In genomic region chr17:32637151-32637550, GRCm38 (mm10) we compare ENCODE assay signal across 41 mouse cellular contexts. TPM values are rescaled to one million over a fixed set of nuclear protein-coding genes. Genes with fewer than 3 reads are reported as not detected.
"Had no signal": no experiment of that assay in that cellular context is flagged by ENCODE, and none has a peak within 500 bp of the region (broad histone marks: within the 10 kb centered on the region; RNA-seq: fewer than 3 reads in every experiment).

No protein-coding gene starts in this region.

- H3K27me3 ChIP-seq: heart, embryonic 12.5 days; hindbrain, embryonic 13.5 days; hindbrain, embryonic 15.5 days; kidney, embryonic 15.5 days; limb, embryonic 13.5 days; limb, embryonic 15.5 days; liver, embryonic 13.5 days had no signal

- DNase-seq: forebrain, postnatal 0 days; gastrocnemius, postnatal 14 days; gastrocnemius, postnatal 36 days; heart, adult 18-20 months; heart, postnatal 10 days; heart, postnatal 36 days; kidney, adult 11 months; kidney, adult 2 months; kidney, adult 9 months; kidney, postnatal 14 days; kidney, postnatal 36 days; layer of hippocampus, adult 9-11 months; layer of hippocampus, postnatal 36 days; left cerebral cortex, postnatal 4 days; liver, embryonic 13.5 days had no signal

- H3K27ac ChIP-seq: heart, embryonic 10.5 days; hindbrain, embryonic 13.5 days; hindbrain, embryonic 15.5 days; hindbrain, postnatal 0 days; kidney, embryonic 15.5 days; kidney, postnatal 0 days; limb, embryonic 13.5 days; limb, embryonic 15.5 days; liver, embryonic 13.5 days had no signal

- H3K4me1 ChIP-seq: heart, embryonic 10.5 days; heart, embryonic 12.5 days; hindbrain, embryonic 13.5 days; limb, embryonic 13.5 days had no signal

- H3K36me3 ChIP-seq: heart, embryonic 10.5 days; heart, embryonic 12.5 days; hindbrain, embryonic 13.5 days; hindbrain, embryonic 15.5 days; kidney, embryonic 15.5 days; limb, embryonic 13.5 days; limb, embryonic 15.5 days; liver, embryonic 13.5 days had no signal

- H3K4me3 ChIP-seq: heart, embryonic 10.5 days; heart, embryonic 12.5 days; hindbrain, embryonic 13.5 days; hindbrain, embryonic 15.5 days; kidney, embryonic 15.5 days; limb, embryonic 13.5 days; limb, embryonic 15.5 days; liver, embryonic 13.5 days had no signal

- H3K9ac ChIP-seq: forebrain, postnatal 0 days; heart, embryonic 12.5 days; hindbrain, embryonic 13.5 days; hindbrain, embryonic 15.5 days; kidney, embryonic 15.5 days; limb, embryonic 13.5 days; limb, embryonic 15.5 days; liver, embryonic 13.5 days had no signal

RNA-seq across cellular contexts. Expression of gene Cyp4f37, which starts 16.0 kb away (rescaled TPM):
- total RNA-seq: forebrain, postnatal 0 days; gastrocnemius, adult 18-20 months; gastrocnemius, adult 8-10 months; gastrocnemius, postnatal 14 days; gastrocnemius, postnatal 36 days; heart, adult 18-20 months; heart, adult 8-10 months; heart, postnatal 10 days; heart, postnatal 36 days; hematopoietic stem cell, adult 5-6 weeks; hindbrain, postnatal 0 days; layer of hippocampus, adult 18-20 months; layer of hippocampus, adult 8-10 months; layer of hippocampus, postnatal 14 days; layer of hippocampus, postnatal 36 days; left cerebral cortex, adult 18-20 months; left cerebral cortex, adult 8-10 months; left cerebral cortex, postnatal 10 days; left cerebral cortex, postnatal 25 days; left cerebral cortex, postnatal 4 days had no signal
- polyA plus RNA-seq: heart, embryonic 10.5 days; heart, embryonic 12.5 days; heart, embryonic 14.5 days; heart, embryonic 16.5 days; hindbrain, embryonic 11.5 days; hindbrain, embryonic 13.5 days; intestine, embryonic 14.5 days; kidney, embryonic 15.5 days; kidney, postnatal 0 days; large intestine, adult 2 months; limb, embryonic 11.5 days; limb, embryonic 13.5 days; limb, embryonic 15.5 days; liver, embryonic 13.5 days had no signal

RNA-seq across cellular contexts. Expression of gene Cyp4f40, which starts 21.5 kb away (rescaled TPM):
- total RNA-seq: forebrain, postnatal 0 days; gastrocnemius, adult 18-20 months; gastrocnemius, adult 8-10 months; gastrocnemius, postnatal 14 days; gastrocnemius, postnatal 36 days; heart, adult 18-20 months; heart, adult 8-10 months; heart, postnatal 10 days; heart, postnatal 36 days; hematopoietic stem cell, adult 5-6 weeks; hindbrain, postnatal 0 days; layer of hippocampus, adult 18-20 months; layer of hippocampus, adult 8-10 months; layer of hippocampus, postnatal 14 days; layer of hippocampus, postnatal 36 days; left cerebral cortex, adult 18-20 months; left cerebral cortex, adult 8-10 months; left cerebral cortex, postnatal 10 days; left cerebral cortex, postnatal 25 days; left cerebral cortex, postnatal 4 days had no signal
- polyA plus RNA-seq: heart, embryonic 10.5 days; heart, embryonic 12.5 days; heart, embryonic 14.5 days; heart, embryonic 16.5 days; hindbrain, embryonic 11.5 days; hindbrain, embryonic 13.5 days; kidney, adult 2 months; kidney, embryonic 15.5 days; limb, embryonic 11.5 days; limb, embryonic 13.5 days; limb, embryonic 15.5 days; liver, embryonic 13.5 days had no signal

RNA-seq across cellular contexts. Expression of gene Cyp4f15, which starts 48.3 kb away (rescaled TPM):
- total RNA-seq: gastrocnemius, adult 18-20 months; gastrocnemius, postnatal 14 days; gastrocnemius, postnatal 36 days; heart, postnatal 10 days; heart, postnatal 36 days; hematopoietic stem cell, adult 5-6 weeks had no signal
- polyA plus RNA-seq: heart, embryonic 14.5 days; heart, embryonic 16.5 days had no signal
